Mouse (Mus musculus): ENCODE results near the gene Klhl30. TPM values are rescaled to one million over a fixed set of nuclear protein-coding genes. Genes with fewer than 3 reads are reported as not detected.

Klhl30 gene
- polyA plus RNA-seq, 3 experiments from 2014 or later, result not detected

GRCm38 (mm10) chr1:91365816-91366214, 15.0 kb downstream of the Klhl30 start:
- ATAC-seq, result peak; percentile 7

DNA sequence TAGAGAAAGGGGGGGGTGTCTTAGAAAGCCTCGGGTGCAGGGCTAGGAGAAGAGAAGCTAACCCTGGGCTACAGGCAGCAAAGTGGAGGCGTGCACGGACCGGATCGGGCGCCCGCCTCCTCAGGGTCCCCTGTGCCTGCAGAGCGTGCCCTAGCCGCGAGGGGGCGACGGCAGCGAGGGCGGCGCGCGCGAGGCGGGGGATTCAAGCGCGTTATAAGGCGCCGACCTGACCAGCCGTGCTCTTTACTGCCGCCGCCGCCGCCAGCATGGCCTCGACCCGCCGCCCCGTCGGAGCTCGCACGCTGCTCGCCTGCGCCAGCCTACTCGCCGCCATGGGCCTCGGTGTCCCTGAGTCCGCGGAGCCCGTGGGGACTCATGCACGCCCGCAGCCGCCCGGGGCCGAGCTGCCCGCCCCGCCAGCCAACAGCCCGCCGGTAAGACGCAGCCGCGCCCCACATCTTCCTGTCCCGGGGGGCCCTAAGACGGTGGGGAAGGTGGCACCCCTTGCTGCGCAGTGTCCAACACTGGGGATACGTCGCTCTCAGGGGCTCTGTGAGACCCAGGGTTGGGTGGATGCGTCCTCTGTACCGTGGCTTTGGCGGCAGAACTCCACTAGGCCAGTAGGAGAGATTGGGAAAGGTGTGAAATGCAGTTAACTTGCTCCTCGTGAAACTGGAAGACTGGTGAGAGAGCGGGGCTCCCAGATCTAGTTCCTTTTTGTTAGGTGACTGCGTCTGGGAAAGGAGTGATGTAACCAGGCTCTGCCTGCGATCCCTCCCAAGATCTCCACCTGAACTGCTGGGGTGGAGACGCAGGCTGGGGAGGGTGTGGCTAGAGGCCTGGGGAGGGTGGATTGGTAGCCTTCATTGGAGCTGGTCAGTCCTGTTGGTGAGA, 15.6 kb downstream of the Klhl30 start, which contains the start of gene Erfe:
Gene Erfe, plus strand, starts transcription at position 216 of the 894 bp plus-strand sequence.
- peak; percentile 80 for ATAC-seq

DNA sequence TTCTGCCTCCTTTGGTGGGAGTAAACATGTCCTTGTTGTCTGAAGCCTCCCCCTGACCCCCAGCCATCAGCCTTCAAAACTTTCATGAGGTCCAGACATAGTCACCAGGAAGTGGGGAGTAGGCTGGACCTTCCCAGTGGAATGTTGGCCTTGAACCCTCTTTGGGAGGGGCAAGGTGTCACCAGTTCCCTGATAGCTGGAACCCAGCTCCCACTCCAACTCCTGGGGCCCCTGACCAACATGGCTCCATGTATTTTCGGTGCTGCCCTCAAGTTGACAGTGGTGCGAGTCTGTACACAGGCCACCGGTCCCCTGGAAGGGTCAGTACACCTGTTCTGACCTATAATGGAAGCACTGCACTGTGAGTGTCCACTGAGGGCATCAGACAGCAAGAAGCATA, 16.5 kb downstream of the Klhl30 start:
- ATAC-seq, result no peak

GRCm38 (mm10) chr1:91369408-91369807, 18.6 kb downstream of the Klhl30 start:
- ATAC-seq, result no peak

- no peak for ATAC-seq
Observed at GRCm38 (mm10) chr1:91370055-91370454, 19.2 kb downstream of the Klhl30 start.

DNA sequence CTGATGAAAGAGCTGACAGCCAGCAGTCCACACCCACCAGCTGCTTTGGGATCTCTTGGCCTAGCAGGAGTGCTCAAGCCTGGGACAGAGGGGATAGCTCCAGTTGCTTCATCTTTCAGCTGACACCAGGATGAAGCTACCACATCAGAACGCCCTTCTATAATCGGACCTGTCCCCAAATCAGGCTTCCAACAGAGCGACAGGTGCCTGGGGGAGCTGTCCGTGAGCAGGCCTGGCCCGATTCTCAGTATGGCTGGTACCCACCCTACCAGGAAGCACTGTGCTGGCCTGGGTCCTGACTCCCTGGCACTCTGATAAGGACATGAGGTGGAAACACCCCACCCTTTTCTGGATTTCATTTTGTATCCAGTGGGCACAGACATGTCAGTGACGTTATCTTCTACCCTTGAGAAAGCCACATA, 22.6 kb downstream of the Klhl30 start:
- no peak for ATAC-seq

- ATAC-seq, result peak; percentile 86
Observed at GRCm38 (mm10) chr1:91380453-91381090, 29.8 kb downstream of the Klhl30 start.

GRCm38 (mm10) chr1:91381091-91381471, 30.3 kb downstream of the Klhl30 start:
- ATAC-seq, result no peak

GRCm38 (mm10) chr1:91390369-91390768, 39.6 kb downstream of the Klhl30 start:
- ATAC-seq, result no peak

DNA sequence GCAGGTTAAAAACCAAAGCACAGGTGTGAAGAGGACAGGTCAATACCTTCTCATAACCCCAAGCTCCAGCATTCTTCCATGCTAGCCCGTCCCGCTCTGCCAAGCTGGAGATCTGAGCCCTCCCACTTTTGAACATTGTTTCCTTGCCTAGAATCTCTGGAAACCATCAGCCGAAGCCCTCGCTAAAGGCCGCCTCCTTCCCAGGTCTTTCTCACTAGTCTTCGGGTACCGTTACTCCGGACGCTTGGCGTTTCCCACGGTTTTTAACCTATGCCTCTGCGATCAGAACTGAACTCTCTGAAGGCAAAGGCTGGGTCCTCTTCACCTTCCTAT, 47.1 kb downstream of the Klhl30 start:
- ATAC-seq, result no peak

DNA sequence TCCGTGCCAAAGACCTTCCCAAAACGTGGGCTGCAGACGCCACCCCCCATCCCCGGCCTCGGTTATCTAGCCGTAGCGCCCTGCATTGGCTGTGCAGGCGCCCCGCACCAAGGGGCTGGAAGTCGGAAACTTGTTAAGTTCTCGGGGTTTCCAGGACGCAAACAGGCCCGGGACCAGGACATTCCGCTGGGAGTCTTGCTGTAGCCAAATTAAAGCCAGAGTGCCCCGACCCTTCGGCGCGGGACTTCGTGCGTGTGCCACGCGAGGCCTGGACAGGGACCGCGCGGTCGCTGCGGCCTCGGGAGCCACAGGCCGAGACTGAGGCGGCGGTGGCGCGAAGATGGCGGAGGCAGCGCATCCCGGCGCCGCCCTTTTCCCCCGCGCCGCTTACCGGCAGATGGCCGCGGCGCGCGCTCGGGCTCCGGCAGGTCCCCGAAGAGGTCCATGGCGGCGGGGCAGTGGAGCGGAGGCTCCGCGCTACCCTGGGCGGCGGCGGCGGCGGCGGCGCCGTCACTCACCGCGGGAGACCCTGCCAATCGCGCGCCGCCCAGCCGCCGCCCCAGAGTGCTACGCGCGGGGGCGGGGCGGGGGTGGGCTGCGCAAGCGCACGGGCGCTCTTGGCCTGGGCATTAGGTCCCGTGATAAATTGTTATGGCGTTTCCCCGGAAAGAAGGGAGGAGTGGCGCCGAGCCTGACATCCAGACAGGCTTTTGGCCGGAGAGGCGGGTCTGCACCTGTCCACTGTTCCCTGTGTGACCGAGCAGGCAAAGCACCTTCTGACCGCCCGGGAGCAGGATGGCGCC, 47.6 kb downstream of the Klhl30 start, which contains the start of gene Ilkap:
Gene Ilkap, minus strand, starts transcription at position 556 of the 803 bp plus-strand sequence.
- peak; percentile 86 for ATAC-seq

DNA sequence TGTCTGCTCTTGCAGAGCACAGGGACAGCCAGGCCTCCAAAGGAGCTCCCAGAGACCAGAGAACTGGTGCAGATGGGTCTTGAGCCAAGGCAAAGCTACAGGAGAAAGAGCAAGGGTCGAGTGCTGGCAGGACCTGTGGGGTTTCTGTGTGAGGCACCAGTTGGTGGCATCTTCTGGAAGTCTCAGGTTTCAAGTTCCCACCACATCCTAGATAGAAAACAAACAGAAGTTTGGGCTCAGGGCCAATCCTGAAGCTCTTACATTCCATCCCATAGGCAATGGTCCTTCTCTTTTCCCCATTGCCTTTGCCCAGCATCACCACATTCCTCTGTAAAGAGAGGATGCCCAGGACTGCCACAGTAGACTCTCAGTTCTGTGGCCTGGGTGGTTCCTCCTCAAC, 54.2 kb downstream of the Klhl30 start:
- ATAC-seq, result no peak

DNA sequence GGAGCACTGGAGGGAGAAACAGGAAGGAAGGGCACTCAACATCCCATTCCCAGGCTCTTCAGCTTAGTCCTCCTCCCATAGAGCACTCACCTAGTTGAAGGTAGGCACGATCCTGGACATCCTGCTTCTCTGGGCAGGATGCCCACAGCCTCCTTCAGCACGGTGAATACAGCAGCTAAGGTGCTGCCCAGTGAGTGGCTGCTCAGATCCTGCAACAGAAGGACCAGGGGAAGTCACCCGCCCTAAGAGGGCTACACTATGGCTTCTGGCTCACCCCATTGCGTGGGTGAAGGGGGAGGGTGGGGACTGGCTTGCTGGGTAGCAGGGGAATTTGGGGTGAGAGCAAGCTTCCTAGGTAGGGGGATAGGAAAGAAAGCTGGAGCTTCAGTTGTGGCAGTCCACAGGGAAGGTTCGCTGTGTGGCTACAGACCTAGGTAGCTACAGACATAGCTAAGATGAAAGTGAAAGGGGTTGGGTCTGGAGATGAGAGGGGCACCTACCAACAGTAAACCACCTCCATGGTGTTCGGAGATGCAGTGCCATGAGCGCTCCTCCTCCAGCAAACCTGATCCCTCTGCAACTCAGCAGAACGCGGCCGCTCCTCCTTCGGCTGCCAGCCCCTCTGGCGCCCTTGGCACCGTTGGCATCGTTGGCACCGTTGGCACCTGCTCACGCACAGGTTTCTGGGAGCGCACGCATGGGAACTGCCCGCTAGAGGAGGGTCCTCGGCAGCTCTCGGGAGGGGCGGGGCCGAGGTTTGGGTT, 54.8 kb downstream of the Klhl30 start:
- peak; percentile 66 for ATAC-seq

- no peak for ATAC-seq
Observed at GRCm38 (mm10) chr1:91407819-91408218, 57.0 kb downstream of the Klhl30 start.

DNA sequence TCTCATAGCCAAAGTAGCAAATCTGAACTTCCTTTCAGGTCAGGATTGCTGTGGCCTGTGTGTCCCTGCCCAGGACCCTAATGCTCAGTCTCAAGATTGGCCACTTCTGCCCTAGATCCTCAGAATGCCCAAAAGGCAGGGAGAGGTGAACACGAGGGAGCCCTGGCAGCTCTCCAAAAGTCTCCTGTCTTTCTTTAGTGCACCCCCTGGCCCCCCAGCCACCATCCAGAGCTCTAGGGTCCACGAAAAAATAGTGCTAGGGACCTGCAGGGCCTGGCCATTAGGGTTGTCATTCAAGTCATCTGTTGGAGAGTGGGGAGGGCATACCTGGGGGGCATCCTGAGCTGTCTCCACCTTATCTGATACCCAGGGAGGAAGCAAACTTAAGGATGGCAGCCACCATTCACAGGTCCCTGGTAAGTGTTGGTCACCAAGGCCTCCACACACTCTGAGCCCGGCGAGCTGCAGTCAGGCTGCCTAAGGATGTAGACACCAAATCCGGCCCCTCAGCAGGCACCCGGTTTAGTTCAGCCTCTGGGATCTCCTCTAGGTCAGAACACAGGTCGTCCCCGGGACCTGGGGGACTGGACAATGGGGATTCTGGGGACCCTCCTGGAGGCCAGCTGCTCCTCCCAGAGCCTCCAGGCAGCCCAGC, 60.9 kb downstream of the Klhl30 start:
- no peak for ATAC-seq

Other genes with a start within 250 kb of the Klhl30 start
- gene Rbm44, start 205.9 kb upstream of the Klhl30 start, polyA plus RNA-seq (2017; shearing (Covaris generic)), result 1 to 10 TPM in 2 of 3 experiments, not detected in 1; 1.3 to 8.0 TPM
- gene Ramp1, start 171.2 kb upstream of the Klhl30 start, polyA plus RNA-seq (2017; shearing (Covaris generic)), result 10 to 100 TPM; 10.3 to 37.8 (median 35.7) TPM
- gene Ube2f, start 100.7 kb upstream of the Klhl30 start, polyA plus RNA-seq (2017; shearing (Covaris generic)), result 100 to 1,000 TPM in 2 of 3 experiments, 10 to 100 TPM in 1; 86.0 to 104 (median 100) TPM
- gene Scly, start 52.7 kb upstream of the Klhl30 start, polyA plus RNA-seq (2017; shearing (Covaris generic)), result 10 to 100 TPM; 64.1 to 75.8 (median 73.6) TPM
- not detected for gene Espnl, start 28.9 kb upstream of the Klhl30 start, polyA plus RNA-seq (2017; shearing (Covaris generic))
- not detected for gene Erfe, start 15.4 kb downstream of the Klhl30 start, polyA plus RNA-seq (2017; shearing (Covaris generic))
- gene Ilkap, start 47.8 kb downstream of the Klhl30 start, polyA plus RNA-seq (2017; shearing (Covaris generic)), result 10 to 100 TPM; 30.1 to 46.9 (median 37.7) TPM
- 10 to 100 TPM; 11.0 to 13.3 (median 11.4) TPM for gene Hes6, start 63.0 kb downstream of the Klhl30 start, polyA plus RNA-seq (2017; shearing (Covaris generic))
- 1 to 10 TPM in 2 of 3 experiments, under 1 TPM in 1; 0.69 to 1.6 (median 1.2) TPM for gene Per2, start 108.3 kb downstream of the Klhl30 start, polyA plus RNA-seq (2017; shearing (Covaris generic))
- 1 to 10 TPM; 3.3 to 4.8 (median 3.3) TPM for gene Traf3ip1, start 143.6 kb downstream of the Klhl30 start, polyA plus RNA-seq (2017; shearing (Covaris generic))
- gene Asb1, start 189.5 kb downstream of the Klhl30 start, polyA plus RNA-seq (2017; shearing (Covaris generic)), result 1 to 10 TPM; 2.3 to 4.3 (median 3.0) TPM